Mouse (Mus musculus) embryonic fibroblast, embryonic 13.5 days (primary cell): ENCODE results near the gene Lrmp. TPM values are rescaled to one million over a fixed set of nuclear protein-coding genes. Genes with fewer than 3 reads are reported as not detected.
A peak's percentile ranks its signal among the peaks of the same experiment; 100 is the strongest.

Experiments used
- H3K27ac ChIP-seq: 2 replicates; pipeline ENCODE4 v1.5.1; 2012; ENCODE audit warnings: low read length, control low read depth, inconsistent platforms; ENCODE audit not compliant: insufficient read depth
- H3K4me1 ChIP-seq: 2 replicates; pipeline ENCODE4 v1.6.1; 2011; ENCODE audit warnings: low read length; ENCODE audit not compliant: control insufficient read depth, insufficient read depth
- H3K4me3 ChIP-seq: 2 replicates; pipeline ENCODE4 v1.5.1; 2011; ENCODE audit warnings: mild to moderate bottlenecking, control low read depth, low read length; ENCODE audit not compliant: insufficient read depth
- CTCF ChIP-seq: IDR thresholded peaks from 2 replicates; pipeline ENCODE4 v1.5.1; 2011; ENCODE audit warnings: mild to moderate bottlenecking, control low read depth, low read length, moderate library complexity, borderline replicate concordance; ENCODE audit not compliant: insufficient read depth
- POLR2A ChIP-seq: IDR thresholded peaks from 2 replicates; pipeline ENCODE4 v1.6.1; 2011; ENCODE audit warnings: low read depth, mild to moderate bottlenecking, control low read depth, low read length, moderate library complexity
- polyA plus RNA-seq: library from polyadenylated mRNA; stranded (reverse); fragments of >200 nt; gene quantifications from 2 replicates; pipeline ENCODE4 v1.2.4, GENCODE M21; 2011; ENCODE audit warnings: low read depth; ENCODE audit not compliant: missing spikeins, insufficient read length

Gene Lrmp
- polyA plus RNA-seq, 1 experiment = 0.72 TPM

- no peak overlapping the region for H3K27ac ChIP-seq
- no peak for TF ChIP-seq CTCF
- no peak for TF ChIP-seq POLR2A
- no peak overlapping the region for H3K4me3 ChIP-seq
- no peaks in the 10 kb centered on the region for H3K4me1 ChIP-seq
Measured at GRCm38 (mm10) chr6:145193038-145193437, 77.6 kb downstream of the Lrmp start.

DNA sequence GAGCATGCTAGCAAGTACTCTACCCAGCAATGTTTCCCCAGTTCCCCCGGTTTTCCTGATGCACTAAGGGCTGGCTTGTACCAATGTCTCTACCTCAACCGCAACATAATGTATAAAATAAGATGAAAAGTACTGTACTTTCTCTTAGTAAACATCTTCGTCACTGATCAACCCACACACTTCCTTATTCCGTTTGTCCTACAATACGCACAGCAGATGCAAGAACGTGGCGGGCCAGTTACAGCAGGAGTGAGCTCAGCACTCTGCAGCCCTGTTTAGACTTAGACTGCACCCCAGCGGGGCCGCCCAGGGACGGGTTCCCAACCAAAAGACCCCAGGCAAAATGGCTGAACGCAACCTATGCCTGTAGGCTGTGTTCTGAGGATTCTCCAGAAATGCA is 78.0 kb downstream of the Lrmp start:
- TF ChIP-seq POLR2A (no peak), CTCF (no peak)
- H3K4me1 ChIP-seq = no peaks in the 10 kb centered on the region
- H3K27ac ChIP-seq = no peak overlapping the region
- H3K4me3 ChIP-seq = no peak overlapping the region

- TF ChIP-seq POLR2A = no peak
- no peak for TF ChIP-seq CTCF
- H3K4me1 ChIP-seq = peaks cover under 1% of the 10 kb centered on the region; the same call in 1 of the 2 replicates
- no peak overlapping the region for H3K4me3 ChIP-seq
- H3K27ac ChIP-seq = no peak overlapping the region
Measured at GRCm38 (mm10) chr6:145197949-145198686, 82.7 kb downstream of the Lrmp start.

DNA sequence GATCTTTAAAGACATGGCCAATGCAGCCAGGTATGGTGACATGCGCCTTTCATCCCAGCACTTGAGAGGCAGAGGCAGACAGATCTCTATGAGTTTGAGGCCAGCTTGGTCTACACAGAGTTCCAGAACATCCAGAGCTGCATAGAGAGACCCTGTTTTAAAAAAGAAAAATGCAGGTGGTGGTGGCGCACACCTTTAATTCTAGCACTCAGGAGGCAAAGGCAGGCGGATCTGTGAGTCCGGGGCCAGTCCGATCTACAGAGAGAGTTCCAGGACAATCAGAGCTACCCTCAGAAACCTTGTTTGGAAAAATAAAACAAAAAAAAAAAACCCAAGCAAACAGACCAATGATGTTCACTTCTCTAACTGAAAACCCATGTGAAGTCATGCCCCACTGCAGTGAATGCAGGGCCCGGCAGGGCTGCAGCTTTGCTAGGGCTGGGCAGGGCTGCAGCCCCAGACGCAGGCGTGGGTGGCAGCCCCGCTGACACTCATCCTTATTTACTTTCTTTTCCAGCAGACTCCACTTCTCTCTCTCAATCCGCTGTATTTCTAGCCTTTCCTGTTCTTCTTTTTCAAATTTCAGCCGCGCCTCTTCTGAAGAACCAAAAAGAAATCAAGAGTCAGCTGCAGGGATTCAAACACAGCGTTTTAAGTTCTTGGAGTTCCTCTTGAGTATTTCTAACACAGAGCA is 87.1 kb downstream of the Lrmp start:
- TF ChIP-seq CTCF = no peak
- TF ChIP-seq POLR2A = no peak
- peaks cover 3% of the 10 kb centered on the region; the same call in 1 of the 2 replicates for H3K4me1 ChIP-seq

GRCm38 (mm10) chr6:145204440-145204839 is 89.0 kb downstream of the Lrmp start:
- H3K27ac ChIP-seq = no peak overlapping the region
- no peak overlapping the region for H3K4me3 ChIP-seq
- H3K4me1 ChIP-seq = peaks cover 3% of the 10 kb centered on the region; the same call in 1 of the 2 replicates
- TF ChIP-seq CTCF (no peak), POLR2A (no peak)

More for the DNA sequence above, 87.1 kb downstream of the Lrmp start:
- H3K27ac ChIP-seq = peak overlapping the region; percentile 61; the same call in 1 of the 2 replicates
- no peak overlapping the region for H3K4me3 ChIP-seq

- no peak for TF ChIP-seq POLR2A
- no peak for TF ChIP-seq CTCF
Measured at GRCm38 (mm10) chr6:145205142-145205541, 89.7 kb downstream of the Lrmp start.

GRCm38 (mm10) chr6:145210056-145210680 is 94.7 kb downstream of the Lrmp start:
- TF ChIP-seq CTCF = no peak
- no peak for TF ChIP-seq POLR2A
- peaks cover 2% of the 10 kb centered on the region; the same call in 1 of the 2 replicates for H3K4me1 ChIP-seq
- H3K4me3 ChIP-seq = peak overlapping the region; percentile 48
- no peak overlapping the region for H3K27ac ChIP-seq

More at GRCm38 (mm10) chr6:145205142-145205541, 89.7 kb downstream of the Lrmp start:
- Histone ChIP-seq H3K4me1 (peaks cover 3% of the 10 kb centered on the region; the same call in 1 of the 2 replicates), H3K27ac (no peak overlapping the region), H3K4me3 (no peak overlapping the region)

DNA sequence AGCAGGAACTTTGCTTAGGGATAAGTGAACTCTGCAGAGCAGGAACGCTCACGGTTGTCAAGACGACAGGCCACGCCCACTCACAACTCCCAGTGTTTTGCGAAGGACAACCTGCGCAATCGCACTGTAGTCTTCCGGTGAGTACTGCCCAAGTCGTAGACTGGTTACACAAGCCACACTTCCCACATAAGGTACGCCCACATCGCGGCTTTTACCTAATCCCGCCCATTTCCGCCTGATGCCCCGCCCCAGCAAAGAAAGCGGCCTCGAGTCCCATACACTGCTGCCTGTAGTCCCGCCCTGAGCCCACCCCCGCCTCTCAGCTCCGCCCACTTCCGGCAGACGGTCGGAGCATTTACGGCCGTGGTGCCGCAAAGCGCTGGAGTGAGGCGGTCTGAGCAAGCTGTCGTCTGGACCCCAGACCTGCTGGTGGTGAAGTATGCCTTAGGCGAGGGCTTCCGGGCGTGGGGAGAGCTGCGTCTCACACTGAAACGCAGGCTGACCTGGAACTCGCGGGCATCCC is 95.4 kb downstream of the Lrmp start, which contains the start of the genes Casc1 and Etfrf1:
Gene Casc1 (minus strand): TSS at position 190 of the 523 bp plus-strand sequence.
Gene Etfrf1 (plus strand): TSS at position 319 of the 523 bp plus-strand sequence.
- H3K4me1 ChIP-seq = peaks cover 2% of the 10 kb centered on the region; the same call in 1 of the 2 replicates
- peak within 1 kb of the TSS; percentile 76 for H3K4me3 ChIP-seq
- H3K27ac ChIP-seq = peak within 1 kb of the TSS; percentile 85
- TF ChIP-seq CTCF (no peak), POLR2A (peak; percentile 99)
